Mouse (Mus musculus) kidney, adult 10 weeks (tissue): Measurements from ENCODE around the gene Cdx2. TPM values are rescaled to one million over a fixed set of nuclear protein-coding genes. Genes with fewer than 3 reads are reported as not detected.

Experiments used
- polyA plus RNA-seq: library from polyadenylated mRNA; stranded (reverse); fragments of 350-450 nt; fragmentation: Illumina TruSeq; extraction: RNeasy Lipid Tissue Mini Kit (QIAGEN cat#74804); gene quantifications from one replicate; pipeline ENCODE4 v1.2.3, GENCODE M21; 2014; ENCODE audit warnings: low read depth, low replicate concordance

The Cdx2 gene
- not detected for polyA plus RNA-seq

DNA sequence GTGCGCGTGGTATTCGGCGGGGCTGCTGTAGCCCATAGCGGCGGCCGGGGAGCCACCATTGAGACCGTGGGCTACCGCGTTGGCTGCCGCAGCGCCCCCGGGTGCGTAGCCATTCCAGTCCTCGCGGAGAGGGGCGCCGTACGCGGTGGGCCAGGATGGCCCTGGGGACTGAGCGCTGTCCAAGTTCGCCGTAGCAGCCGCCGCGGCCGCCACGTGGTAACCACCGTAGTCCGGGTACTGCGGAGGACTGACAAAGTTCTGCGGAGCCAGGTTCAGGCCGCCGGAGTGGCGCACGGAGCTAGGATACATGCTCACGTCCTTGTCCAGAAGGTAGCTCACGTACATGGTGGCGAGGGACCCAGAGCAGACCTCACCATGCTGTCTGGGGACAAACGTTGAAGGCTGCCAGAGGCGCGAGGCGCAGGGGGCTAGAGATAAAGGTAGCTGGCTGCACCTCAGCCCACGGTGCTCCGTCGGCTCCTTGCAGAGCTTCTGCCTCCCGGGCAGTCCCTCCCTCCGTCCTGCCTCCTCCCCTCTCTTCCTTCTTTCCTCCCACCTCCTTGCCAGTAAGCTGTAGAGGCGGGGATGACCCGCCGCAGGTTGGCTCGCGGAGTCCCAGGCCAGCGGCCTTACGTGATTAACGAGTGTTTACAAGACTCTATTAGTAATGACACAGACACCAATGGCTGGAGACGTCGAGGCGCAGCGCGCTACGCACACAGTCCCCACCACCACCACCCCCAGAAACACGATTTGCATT, at the start of gene Cdx2:
TSS of gene Cdx2 (minus strand) at position 633 of the 760 bp plus-strand sequence.

DNA sequence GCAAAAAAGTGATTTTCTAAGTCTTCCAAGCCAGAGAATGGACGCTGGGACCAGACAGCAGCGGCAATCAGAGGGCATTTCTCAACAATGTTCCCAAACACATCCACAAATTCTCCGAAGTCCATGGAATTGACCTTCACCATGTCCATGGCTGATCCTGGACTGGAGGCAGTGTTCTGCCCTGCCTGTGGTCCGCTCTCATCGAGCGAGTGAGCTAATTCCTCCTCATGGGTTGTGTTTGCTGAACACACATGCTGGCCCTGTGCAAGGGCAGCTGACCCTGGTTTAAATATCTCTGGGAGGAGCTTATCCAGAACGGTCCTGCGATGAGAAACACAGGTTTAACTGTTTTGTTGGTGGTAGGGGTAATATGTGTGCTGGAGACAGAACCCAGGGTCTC, 15.1 kb upstream of the Cdx2 start, which contains the start of gene Urad:
TSS of gene Urad (minus strand) at position 258 of the 400 bp plus-strand sequence.

DNA sequence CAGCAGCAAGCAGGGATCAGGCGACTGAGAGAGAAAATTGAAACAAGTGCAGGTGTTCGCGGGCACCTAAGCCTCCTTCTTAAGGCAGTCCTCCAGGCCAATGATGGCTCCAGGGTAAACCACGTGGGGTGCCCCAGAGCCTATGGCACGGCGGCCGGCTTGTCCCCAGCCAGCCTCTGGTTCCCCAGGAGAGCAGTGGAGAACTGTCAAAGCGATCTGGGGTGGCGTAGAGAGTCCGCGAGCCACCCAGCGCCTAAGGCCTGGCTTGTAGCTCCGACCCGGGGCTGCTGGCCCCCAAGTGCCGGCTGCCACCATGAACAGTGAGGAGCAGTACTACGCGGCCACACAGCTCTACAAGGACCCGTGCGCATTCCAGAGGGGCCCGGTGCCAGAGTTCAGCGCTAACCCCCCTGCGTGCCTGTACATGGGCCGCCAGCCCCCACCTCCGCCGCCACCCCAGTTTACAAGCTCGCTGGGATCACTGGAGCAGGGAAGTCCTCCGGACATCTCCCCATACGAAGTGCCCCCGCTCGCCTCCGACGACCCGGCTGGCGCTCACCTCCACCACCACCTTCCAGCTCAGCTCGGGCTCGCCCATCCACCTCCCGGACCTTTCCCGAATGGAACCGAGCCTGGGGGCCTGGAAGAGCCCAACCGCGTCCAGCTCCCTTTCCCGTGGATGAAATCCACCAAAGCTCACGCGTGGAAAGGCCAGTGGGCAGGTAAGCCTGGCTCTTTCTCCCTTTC, 37.0 kb downstream of the Cdx2 start, which contains the start of gene Pdx1:
TSS of gene Pdx1 (plus strand) at position 34 of the 747 bp plus-strand sequence.

Other genes starting within 250 kb of the Cdx2 start
- gene Lnx2, start 230.7 kb downstream of the Cdx2 start, polyA plus RNA-seq: 11.0 TPM
- gene Polr1d, start 230.2 kb downstream of the Cdx2 start, polyA plus RNA-seq: 103 TPM
- gene Gsx1, start 118.6 kb downstream of the Cdx2 start, polyA plus RNA-seq: not detected
- not detected for gene Pdx1, start 37.3 kb downstream of the Cdx2 start, polyA plus RNA-seq
- not detected for gene Urad, start 15.2 kb upstream of the Cdx2 start, polyA plus RNA-seq
- 0.20 TPM for gene Flt3, start 93.2 kb upstream of the Cdx2 start, polyA plus RNA-seq
- gene Pan3, start 122.9 kb upstream of the Cdx2 start, polyA plus RNA-seq: 58.3 TPM